Mouse (Mus musculus) CH12.LX (cell line): ENCODE measurements around the gene Hes3.

ENCODE experiments used
- CTCF ChIP-seq, 2 experiments: IDR thresholded peaks in 1 of 2; conservative IDR thresholded peaks in 1 of 2; 2 replicates each; pipeline ENCODE4 v1.5.1; 2011 to 2012; ENCODE audit warnings: low read depth in 2 of 2, low read length in 2 of 2, improper control_type of control experiment in 1 of 2, inconsistent platforms in 1 of 2, mild to moderate bottlenecking in 1 of 2, moderate library complexity in 1 of 2
- EP300 ChIP-seq: IDR thresholded peaks from 2 replicates; pipeline ENCODE4 v1.6.1; 2011; ENCODE audit warnings: low read length, improper control_type of control experiment
- ETS1 ChIP-seq: conservative IDR thresholded peaks from 2 replicates; pipeline ENCODE4 v1.6.1; 2012; ENCODE audit warnings: low read depth, mild to moderate bottlenecking, inconsistent platforms, low read length, improper control_type of control experiment, moderate library complexity
- JUND ChIP-seq: conservative IDR thresholded peaks from 2 replicates; pipeline ENCODE4 v1.6.1; 2011; ENCODE audit warnings: low read depth, low read length, improper control_type of control experiment
- MAFK ChIP-seq: IDR thresholded peaks from 2 replicates; pipeline ENCODE4 v1.6.1; 2011; ENCODE audit warnings: low read length, improper control_type of control experiment; ENCODE audit not compliant: insufficient replicate concordance
- MAZ ChIP-seq: IDR thresholded peaks from 2 replicates; pipeline ENCODE4 v1.6.1; 2012; ENCODE audit warnings: low read depth, mild to moderate bottlenecking, inconsistent platforms, low read length, improper control_type of control experiment, moderate library complexity
- MYC ChIP-seq: IDR thresholded peaks from 2 replicates; pipeline ENCODE4 v1.6.1; 2011; ENCODE audit warnings: low read depth, mild to moderate bottlenecking, improper control_type of control experiment, low read length
- NRF1 ChIP-seq: IDR thresholded peaks from 2 replicates; pipeline ENCODE4 v1.6.1; 2014; ENCODE audit warnings: low read depth, mild to moderate bottlenecking, inconsistent platforms, low read length, improper control_type of control experiment, moderate library complexity
- POLR2A ChIP-seq: IDR thresholded peaks from 2 replicates; pipeline ENCODE4 v1.6.1; 2011; ENCODE audit warnings: low read depth, mild to moderate bottlenecking, improper control_type of control experiment, low read length
- TBP ChIP-seq: conservative IDR thresholded peaks from 2 replicates; pipeline ENCODE4 v1.6.1; 2011; ENCODE audit warnings: low read depth, low read length, improper control_type of control experiment
- TCF12 ChIP-seq: IDR thresholded peaks from 2 replicates; pipeline ENCODE4 v1.6.1; 2014; ENCODE audit warnings: low read depth, mild to moderate bottlenecking, inconsistent platforms, low read length, improper control_type of control experiment
- UBTF ChIP-seq: IDR thresholded peaks from 2 replicates; pipeline ENCODE4 v1.6.1; 2012; ENCODE audit warnings: low read depth, mild to moderate bottlenecking, inconsistent platforms, low read length, improper control_type of control experiment, moderate library complexity

GRCm38 (mm10) chr4:152253183-152253759, 38.2 kb downstream of the Hes3 start:
- no peak for TF ChIP-seq TCF12
- no peak for TF ChIP-seq POLR2A
- no peak for TF ChIP-seq CTCF (conservative IDR thresholded peaks at IDR 0.05 in 1 of 2, IDR thresholded peaks at IDR 0.05 in 1 of 2; ENCODE audit: low read depth in 2 of 2, low read length in 2 of 2)
- TF ChIP-seq EP300: no peak
- no peak for TF ChIP-seq MYC
- no peak for TF ChIP-seq TBP
- TF ChIP-seq JUND: no peak
- TF ChIP-seq UBTF: no peak
- no peak for TF ChIP-seq MAFK
- TF ChIP-seq NRF1: no peak
- no peak for TF ChIP-seq MAZ
- TF ChIP-seq ETS1: no peak
